Mouse (Mus musculus): ENCODE data around the gene Fam229a. TPM values are rescaled to one million over a fixed set of nuclear protein-coding genes. Genes with fewer than 3 reads are reported as not detected.
"Not testable (repeated sequence)": the region's sequence is repeated elsewhere in the genome, so short reads cannot be mapped to it uniquely, and the experiment has no call there.

The Fam229a gene
- polyA plus RNA-seq, 2 experiments, result 0.44 to 0.54 TPM

GRCm38 (mm10) chr4:129450851-129451250 lies 40.1 kb upstream of the Fam229a start:
- no peak overlapping the region for H3K9ac ChIP-seq (replicated peaks)
- WGBS (ENCODE audit: insufficient replicate concordance), result 50% methylated on average over 2 of the region's 2 CpGs
- no peak for DNase-seq (ENCODE audit: low read depth in 3 of 3, low spot score in 3 of 3)
- H3K36me3 ChIP-seq (replicated peaks; ENCODE audit: control insufficient read depth, insufficient read depth, low read depth), result no peaks in the 10 kb centered on the region
- ATAC-seq (ENCODE audit: insufficient read depth), result no peak
- H3K4me1 ChIP-seq (replicated peaks; ENCODE audit: control insufficient read depth in 2 of 2, insufficient read depth in 2 of 2, low read length in 1 of 2), result peaks cover 0 to 8% of the 10 kb centered on the region in 2 experiments; a peak in 2 of 4 replicates
- no peak overlapping the region for H3K27ac ChIP-seq
- no peak overlapping the region for H3K4me2 ChIP-seq (ENCODE audit: low read depth)
- H3K4me3 ChIP-seq (ENCODE audit: insufficient read depth in 1 of 2, low read depth in 2 of 2, low read length in 2 of 2), result no peak overlapping the region
- H3K9me3 ChIP-seq (ENCODE audit: control insufficient read depth, low read length), result no peaks in the 10 kb centered on the region
- no peak for TF ChIP-seq EP300 (IDR thresholded peaks at IDR 0.05; ENCODE audit: low read depth)
- TF ChIP-seq CTCF (IDR thresholded peaks at IDR 0.05; ENCODE audit: low read depth), result no peak
- H3K27me3 ChIP-seq (ENCODE audit: control insufficient read depth, insufficient read depth, low read length), result no peaks in the 10 kb centered on the region

- TF ChIP-seq EP300 (IDR thresholded peaks at IDR 0.05; ENCODE audit: low read depth) (no peak), CTCF (IDR thresholded peaks at IDR 0.05; ENCODE audit: low read depth) (no peak)
- no peak for DNase-seq (ENCODE audit: low read depth in 3 of 3, low spot score in 3 of 3)
These were observed 39.4 kb upstream of the Fam229a start for GRCm38 (mm10) chr4:129451471-129452169.

GRCm38 (mm10) chr4:129455265-129455664 lies 35.7 kb upstream of the Fam229a start:
- ATAC-seq (ENCODE audit: insufficient read depth) (peak; percentile 64; the same call in 1 of the 2 replicates), DNase-seq (ENCODE audit: low read depth in 3 of 3, low spot score in 3 of 3) (peak; percentile 64 to 71 (median 64))
- Histone ChIP-seq H3K27ac (no peak overlapping the region), H3K36me3 (replicated peaks; ENCODE audit: control insufficient read depth, insufficient read depth, low read depth) (no peaks in the 10 kb centered on the region), H3K4me2 (ENCODE audit: low read depth) (no peak overlapping the region), H3K9ac (replicated peaks) (no peak overlapping the region), H3K9me3 (ENCODE audit: control insufficient read depth, low read length) (no peaks in the 10 kb centered on the region), H3K4me1 (replicated peaks; ENCODE audit: control insufficient read depth in 2 of 2, insufficient read depth in 2 of 2, low read length in 1 of 2) (0 out of 4 replicates have a peak, but pooled peaks cover 0 to 2% of the 10 kb centered on the region in 2 experiments), H3K4me3 (ENCODE audit: insufficient read depth in 1 of 2, low read depth in 2 of 2, low read length in 2 of 2) (no peak overlapping the region), H3K27me3 (ENCODE audit: control insufficient read depth, insufficient read depth, low read length) (no peaks in the 10 kb centered on the region)
- TF ChIP-seq CTCF (IDR thresholded peaks at IDR 0.05; ENCODE audit: low read depth) (peak; percentile 98), EP300 (IDR thresholded peaks at IDR 0.05; ENCODE audit: low read depth) (no peak)
- under 1% methylated on average over 5 of the region's 5 CpGs for WGBS (ENCODE audit: insufficient replicate concordance)

More at GRCm38 (mm10) chr4:129451471-129452169, 39.4 kb upstream of the Fam229a start:
- Histone ChIP-seq H3K4me1 (replicated peaks; ENCODE audit: control insufficient read depth in 2 of 2, insufficient read depth in 2 of 2, low read length in 1 of 2) (peaks cover 0 to 8% of the 10 kb centered on the region in 2 experiments; a peak in 2 of 4 replicates), H3K4me3 (ENCODE audit: insufficient read depth in 1 of 2, low read depth in 2 of 2, low read length in 2 of 2) (no peak overlapping the region), H3K9ac (replicated peaks) (no peak overlapping the region), H3K9me3 (ENCODE audit: control insufficient read depth, low read length) (no peaks in the 10 kb centered on the region), H3K4me2 (ENCODE audit: low read depth) (no peak overlapping the region), H3K36me3 (replicated peaks; ENCODE audit: control insufficient read depth, insufficient read depth, low read depth) (no peaks in the 10 kb centered on the region), H3K27me3 (ENCODE audit: control insufficient read depth, insufficient read depth, low read length) (no peaks in the 10 kb centered on the region), H3K27ac (no peak overlapping the region)
- ATAC-seq (ENCODE audit: insufficient read depth), result no peak
- WGBS (ENCODE audit: insufficient replicate concordance), result 67% methylated on average over 15 of the region's 15 CpGs

GRCm38 (mm10) chr4:129456126-129456525 lies 34.9 kb upstream of the Fam229a start:
- H3K9me3 ChIP-seq (ENCODE audit: control insufficient read depth, low read length), result no peaks in the 10 kb centered on the region
- no peak overlapping the region for H3K27ac ChIP-seq
- H3K4me1 ChIP-seq (replicated peaks; ENCODE audit: control insufficient read depth in 2 of 2, insufficient read depth in 2 of 2, low read length in 1 of 2), result peaks cover 3 to 4% of the 10 kb centered on the region in 2 experiments; a peak in 2 of 4 replicates
- H3K36me3 ChIP-seq (replicated peaks; ENCODE audit: control insufficient read depth, insufficient read depth, low read depth), result no peaks in the 10 kb centered on the region
- H3K4me2 ChIP-seq (ENCODE audit: low read depth), result no peak overlapping the region
- H3K27me3 ChIP-seq (ENCODE audit: control insufficient read depth, insufficient read depth, low read length), result no peaks in the 10 kb centered on the region
- WGBS (ENCODE audit: insufficient replicate concordance), result 46% methylated on average over 5 of the region's 5 CpGs
- H3K9ac ChIP-seq (replicated peaks), result no peak overlapping the region
- ATAC-seq (ENCODE audit: insufficient read depth) (no peak), DNase-seq (ENCODE audit: low read depth in 3 of 3, low spot score in 3 of 3) (no peak)
- TF ChIP-seq EP300 (IDR thresholded peaks at IDR 0.05; ENCODE audit: low read depth), result no peak
- no peak for TF ChIP-seq CTCF (IDR thresholded peaks at IDR 0.05; ENCODE audit: low read depth)
- H3K4me3 ChIP-seq (ENCODE audit: insufficient read depth in 1 of 2, low read depth in 2 of 2, low read length in 2 of 2), result no peak overlapping the region

- not testable (repeated sequence) for H3K36me3 ChIP-seq (replicated peaks; ENCODE audit: control insufficient read depth, insufficient read depth, low read depth); H3K4me3 ChIP-seq (ENCODE audit: insufficient read depth in 1 of 2, low read depth in 2 of 2, low read length in 2 of 2); H3K27me3 ChIP-seq (ENCODE audit: control insufficient read depth, insufficient read depth, low read length); H3K27ac ChIP-seq; ATAC-seq (ENCODE audit: insufficient read depth); H3K9ac ChIP-seq (replicated peaks); H3K9me3 ChIP-seq (ENCODE audit: control insufficient read depth, low read length); DNase-seq (ENCODE audit: low read depth in 3 of 3, low spot score in 3 of 3); H3K4me2 ChIP-seq (ENCODE audit: low read depth); H3K4me1 ChIP-seq (replicated peaks; ENCODE audit: control insufficient read depth in 2 of 2, insufficient read depth in 2 of 2, low read length in 1 of 2)
- WGBS (ENCODE audit: insufficient replicate concordance), result 51% methylated on average over 2 of the region's 2 CpGs
These were observed 33.7 kb upstream of the Fam229a start for GRCm38 (mm10) chr4:129457311-129457710.

All from liver, embryonic 14.5 days (tissue).